Mouse (Mus musculus): ENCODE results near the gene Eya2.
"Not testable (repeated sequence)": the region's sequence is repeated elsewhere in the genome, so short reads cannot be mapped to it uniquely, and the experiment has no call there.

Gene Eya2

DNA sequence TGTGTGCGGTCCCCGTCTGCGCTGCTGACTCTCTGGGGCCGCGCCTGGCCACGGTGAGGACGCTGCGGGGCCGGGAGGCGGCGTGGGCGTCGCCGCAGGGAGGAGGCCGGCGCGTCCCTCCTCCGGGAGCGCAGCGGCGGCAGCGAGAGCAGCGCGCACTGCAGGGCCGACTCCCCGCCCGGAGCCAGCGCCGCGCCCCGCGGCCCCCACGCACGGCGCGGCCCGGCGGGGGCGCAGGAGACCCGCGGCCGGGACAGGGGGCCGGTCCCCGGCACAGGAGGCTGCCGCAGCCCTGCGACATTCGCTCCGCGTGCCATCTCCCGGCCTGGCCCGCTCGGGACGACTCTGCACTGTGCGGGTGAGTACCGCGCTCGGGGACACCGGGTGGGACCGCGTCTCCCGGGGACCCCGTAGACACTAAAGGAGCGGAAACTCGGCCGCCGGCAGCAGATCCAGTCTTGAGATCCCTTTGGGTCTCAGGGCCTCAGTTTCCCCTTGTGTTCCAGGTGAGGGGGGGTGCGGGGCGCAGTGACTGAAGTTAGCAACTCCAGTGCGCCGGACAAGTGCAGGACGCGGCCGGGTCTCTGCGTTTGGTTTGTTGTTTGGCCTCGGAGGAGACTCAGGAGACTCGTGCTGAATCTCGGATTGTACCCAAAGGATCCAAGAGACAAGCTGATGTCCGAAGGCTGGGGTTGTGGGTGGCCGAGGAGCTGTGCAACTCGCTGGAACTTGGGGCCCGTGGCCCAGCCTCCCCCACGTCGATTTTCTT lies at the start of gene Eya2:
TSS of gene Eya2 (plus strand) at position 126 of the 769 bp plus-strand sequence.
- no peak for DNase-seq

DNA sequence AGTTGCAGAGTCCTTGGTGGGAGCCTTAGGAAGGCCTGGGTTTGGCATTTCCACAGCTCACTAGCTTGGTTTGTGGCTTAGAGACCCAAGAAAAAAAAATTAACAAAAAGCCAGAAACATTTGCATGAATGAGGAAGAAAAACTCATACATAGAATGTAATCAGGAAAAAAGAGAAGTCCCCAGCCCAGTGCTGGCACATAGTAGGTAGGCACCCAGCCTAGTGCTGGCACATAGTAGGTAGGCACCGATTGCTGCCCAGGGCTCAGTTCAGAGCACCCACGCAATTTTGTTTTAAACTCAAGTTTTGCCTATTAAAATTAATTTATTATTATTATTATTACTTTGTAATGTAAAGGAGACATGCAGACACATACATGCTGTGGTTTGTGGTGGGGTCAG lies 49.1 kb upstream of the Eya2 start:
- no peak for DNase-seq

DNA sequence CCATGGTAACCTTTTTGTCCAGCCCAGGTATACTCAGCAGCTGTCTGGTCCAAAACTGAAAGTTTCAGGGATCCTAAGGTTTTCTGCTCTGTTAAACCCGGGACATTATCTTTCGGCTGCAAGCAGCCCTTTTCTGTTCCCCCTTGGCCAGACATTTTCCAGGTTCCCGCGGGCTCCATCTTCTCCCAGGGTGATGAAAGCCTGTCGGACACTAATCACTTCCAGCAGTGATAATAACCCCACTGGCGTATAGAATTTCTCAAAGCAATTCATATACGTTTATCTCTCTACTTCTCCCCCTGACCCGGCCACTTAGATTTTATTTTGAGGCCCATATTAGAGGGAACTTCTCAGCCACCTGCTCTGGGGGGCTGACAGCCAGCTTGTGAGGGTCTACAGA lies 48.5 kb upstream of the Eya2 start:
- DNase-seq = no peak

GRCm38 (mm10) chr2:165547410-165547809 lies 47.4 kb upstream of the Eya2 start:
- DNase-seq = no peak

GRCm38 (mm10) chr2:165548627-165549026 lies 46.2 kb upstream of the Eya2 start:
- DNase-seq = no peak

GRCm38 (mm10) chr2:165550410-165550809 lies 44.4 kb upstream of the Eya2 start:
- DNase-seq = not testable (repeated sequence)

GRCm38 (mm10) chr2:165554066-165554465 lies 40.8 kb upstream of the Eya2 start:
- no peak for DNase-seq

DNA sequence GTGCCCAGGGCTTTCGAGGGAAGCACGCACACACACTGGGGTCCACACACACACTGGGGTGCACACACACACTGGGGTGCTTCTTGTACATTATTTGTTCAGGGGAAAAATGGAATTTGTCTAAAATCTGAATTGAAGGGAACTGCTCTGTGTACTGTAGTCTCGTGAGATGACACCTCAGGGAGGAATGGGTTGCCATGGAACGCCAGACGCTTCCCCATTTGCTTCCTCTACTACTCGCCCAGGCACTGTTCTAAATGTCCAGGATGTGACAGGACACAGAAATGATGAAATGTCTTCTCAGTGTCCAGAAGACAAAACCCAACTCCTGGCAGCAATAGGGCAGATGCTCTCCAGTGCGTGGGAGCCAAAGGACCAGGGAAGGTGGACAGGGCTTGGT lies 37.6 kb upstream of the Eya2 start:
- DNase-seq = no peak

GRCm38 (mm10) chr2:165558916-165559315 lies 35.9 kb upstream of the Eya2 start:
- DNase-seq = no peak

DNA sequence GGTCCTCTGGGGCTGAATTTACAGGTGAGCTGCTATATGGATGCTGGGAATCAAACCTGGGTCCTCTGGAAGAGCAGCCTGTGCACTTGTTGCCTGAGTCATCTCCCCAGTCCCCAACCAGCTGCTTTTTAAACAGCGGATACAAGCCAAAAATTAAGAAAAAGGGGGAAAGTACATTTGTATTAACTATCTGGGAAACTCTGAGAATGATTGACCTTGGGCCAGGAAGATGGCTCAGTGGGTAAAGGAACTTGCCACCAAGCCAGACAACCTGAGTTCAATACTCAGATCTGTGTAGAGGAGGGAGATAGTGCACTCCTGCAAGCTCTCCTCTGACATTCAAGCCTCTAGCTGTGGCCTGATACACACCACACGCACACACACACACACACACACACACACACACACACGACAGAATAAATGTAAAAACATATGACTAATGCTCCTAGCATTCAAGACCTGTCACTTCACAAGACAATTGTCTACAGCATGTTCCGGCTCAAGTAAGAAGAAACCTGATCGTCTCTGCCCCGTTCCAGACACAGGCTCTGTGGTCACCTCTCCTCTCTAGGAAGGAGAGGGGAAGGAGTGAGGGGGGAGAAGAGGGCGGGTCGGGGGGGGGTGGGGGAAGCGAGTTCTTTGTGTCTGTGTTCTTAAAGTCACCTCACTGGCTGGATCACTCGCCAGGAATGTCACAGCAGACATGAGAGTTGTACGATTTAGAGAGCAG lies 35.2 kb upstream of the Eya2 start:
- no peak for DNase-seq

- DNase-seq = no peak
Measured at GRCm38 (mm10) chr2:165561861-165562260, 33.0 kb upstream of the Eya2 start.

DNA sequence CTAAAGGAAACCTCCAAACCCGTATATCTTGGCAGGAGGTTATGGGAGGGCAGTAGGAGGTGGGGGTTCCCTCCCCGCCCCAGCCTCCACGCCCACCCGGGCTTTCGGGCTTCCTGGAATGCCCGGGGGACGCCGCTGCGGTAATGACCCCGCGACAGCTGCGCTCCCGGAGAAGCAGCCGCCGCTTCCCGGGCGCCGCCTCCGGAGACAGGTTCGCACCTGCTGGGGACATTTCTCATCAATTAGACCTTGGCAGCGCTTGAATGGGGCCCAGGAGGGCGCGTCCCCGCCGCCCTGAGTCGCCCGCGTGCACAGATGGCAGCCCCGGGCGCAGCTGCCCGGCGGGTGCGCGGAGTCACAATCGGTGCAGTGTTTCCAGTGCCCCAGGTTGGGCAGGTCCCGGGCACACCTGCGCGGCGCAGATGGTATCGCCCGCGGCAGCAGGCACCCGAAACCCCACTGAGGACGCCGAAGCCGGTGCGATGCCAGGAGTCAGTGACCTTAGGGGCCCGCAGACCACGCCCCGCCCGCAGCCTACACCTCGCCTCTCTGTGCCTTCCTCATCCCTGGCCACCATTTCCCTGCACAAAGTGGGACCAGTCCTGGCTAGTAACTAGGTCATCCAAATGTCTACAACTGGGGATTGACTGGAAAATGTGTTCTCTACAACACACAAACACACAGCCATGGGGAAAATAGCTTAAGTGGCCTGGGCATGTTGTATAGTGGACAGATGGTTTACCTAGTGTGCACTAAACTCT lies 31.4 kb upstream of the Eya2 start:
- DNase-seq = no peak

DNA sequence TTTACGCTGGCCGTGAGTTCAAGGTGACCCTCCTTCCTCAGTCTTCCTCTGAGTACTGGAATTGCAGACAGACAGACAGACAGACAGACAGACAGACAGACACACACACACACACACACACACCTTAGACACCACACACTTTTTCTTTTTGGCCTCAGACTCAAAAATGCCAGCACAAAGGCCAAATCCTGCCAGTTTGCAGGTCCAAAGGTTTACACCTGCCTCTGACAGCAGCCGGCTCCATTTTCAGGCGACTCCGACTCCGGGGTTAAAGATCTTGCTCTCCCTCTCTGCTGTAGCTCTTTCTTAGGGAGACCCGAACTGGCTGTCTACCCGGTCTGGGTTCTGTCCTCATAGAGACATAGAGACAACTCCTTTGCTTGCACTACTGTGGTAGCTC lies 30.7 kb upstream of the Eya2 start:
- DNase-seq = no peak

DNA sequence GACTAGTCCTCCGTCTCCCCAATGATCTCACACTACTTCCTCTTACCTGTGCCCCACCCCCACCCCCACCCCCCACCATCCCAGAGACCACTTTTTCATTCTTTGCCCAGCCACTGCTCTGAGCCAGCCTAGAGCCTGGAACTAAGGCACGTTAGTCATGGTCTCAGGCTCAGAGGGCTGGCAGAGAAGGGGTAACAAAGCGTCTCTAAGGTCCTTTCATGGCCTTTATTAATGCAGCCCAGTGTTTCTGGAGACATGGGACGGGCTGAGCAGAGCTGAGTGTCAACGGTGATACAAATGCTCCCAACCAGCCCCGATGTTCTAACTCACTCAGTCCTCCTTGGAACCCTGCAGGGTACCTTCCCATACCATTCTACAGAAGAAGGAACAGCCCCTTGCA lies 30.2 kb upstream of the Eya2 start:
- no peak for DNase-seq

DNA sequence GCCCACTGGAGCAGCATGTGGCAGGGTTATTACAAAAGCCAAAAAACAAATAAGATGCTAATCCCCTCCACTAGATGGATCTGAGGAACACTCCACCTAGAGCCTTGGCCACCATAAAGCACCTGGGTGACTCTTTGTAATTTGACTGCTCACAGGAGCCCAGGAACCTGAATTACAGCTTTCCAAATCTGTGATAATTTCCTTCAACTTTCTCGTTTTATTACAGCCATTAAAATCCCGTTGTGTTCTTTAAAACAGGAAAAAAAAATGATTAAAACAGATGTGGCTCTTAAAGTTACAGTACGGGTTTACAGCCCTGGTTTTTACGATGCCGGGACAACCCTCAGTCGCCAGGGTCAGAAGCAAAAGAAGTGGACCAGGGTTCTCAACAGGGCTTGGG lies 27.9 kb upstream of the Eya2 start:
- no peak for DNase-seq

GRCm38 (mm10) chr2:165567820-165568219 lies 27.0 kb upstream of the Eya2 start:
- no peak for DNase-seq

DNA sequence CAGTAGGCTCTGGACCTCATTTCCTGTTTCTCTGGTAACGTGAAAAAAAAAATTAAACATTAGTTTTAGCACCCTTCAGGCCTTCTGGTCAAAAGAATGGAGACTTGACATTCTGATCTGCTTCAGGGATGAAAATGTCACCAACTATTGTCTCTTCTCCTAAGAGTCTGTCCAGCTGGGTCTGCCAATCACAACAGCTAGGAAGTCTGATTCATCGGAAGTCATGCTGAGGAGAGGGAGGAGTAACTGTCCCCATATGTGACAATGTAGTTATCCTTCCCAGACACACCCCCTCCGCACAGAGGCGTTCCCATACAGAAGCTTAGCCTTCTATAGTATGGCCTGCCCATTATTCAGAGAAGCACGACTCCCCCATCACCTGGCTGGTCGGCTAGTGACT lies 25.9 kb upstream of the Eya2 start:
- no peak for DNase-seq

DNA sequence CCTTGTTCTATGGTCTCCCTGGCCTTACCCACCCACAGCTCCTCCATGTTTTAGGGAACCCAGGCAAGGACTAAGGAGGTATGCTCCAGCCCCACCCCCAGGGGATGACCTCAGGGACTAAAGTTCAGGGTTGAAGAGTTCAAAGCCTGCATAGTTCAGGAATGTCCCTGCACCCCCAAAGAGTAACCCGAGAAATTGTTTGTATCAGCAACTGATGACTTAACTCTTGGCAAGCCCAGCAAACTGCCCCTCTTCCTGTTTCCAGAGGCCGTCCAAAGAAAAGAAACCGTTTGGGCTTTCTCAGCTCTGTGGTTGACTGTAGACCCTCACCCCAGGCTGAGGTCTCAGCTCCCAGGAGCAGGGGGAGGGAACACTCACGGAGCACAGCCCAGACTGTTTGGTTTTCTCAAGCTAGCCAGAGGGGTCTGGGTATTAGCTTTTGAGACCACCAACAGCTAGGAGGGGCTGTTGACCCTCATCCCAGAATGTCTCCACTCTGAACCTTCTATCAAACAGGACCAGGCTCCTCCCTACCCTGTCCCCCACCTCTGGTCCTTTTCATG lies 23.5 kb upstream of the Eya2 start:
- no peak for DNase-seq

GRCm38 (mm10) chr2:165583044-165583443 lies 11.8 kb upstream of the Eya2 start:
- DNase-seq = no peak

DNA sequence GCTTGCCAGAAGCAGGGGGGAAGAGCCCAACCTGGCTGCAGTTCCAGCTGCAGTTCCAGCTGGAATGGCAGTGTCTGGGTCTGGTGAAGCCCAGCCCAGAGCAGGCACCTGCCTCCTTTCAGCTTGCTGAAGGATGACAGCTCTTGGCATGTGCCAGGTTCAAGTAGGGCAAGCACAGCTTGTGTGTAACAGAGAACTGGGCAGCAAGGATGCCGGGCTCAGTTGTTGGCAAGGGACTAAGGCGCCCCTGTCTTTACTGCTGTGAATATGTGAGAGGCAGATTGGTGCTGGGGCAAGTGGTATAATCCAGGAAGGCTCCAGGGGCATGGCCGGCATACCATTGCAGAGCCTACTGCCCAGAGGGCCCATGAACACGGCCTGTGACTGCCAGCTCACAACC lies 11.3 kb upstream of the Eya2 start:
- no peak for DNase-seq

DNA sequence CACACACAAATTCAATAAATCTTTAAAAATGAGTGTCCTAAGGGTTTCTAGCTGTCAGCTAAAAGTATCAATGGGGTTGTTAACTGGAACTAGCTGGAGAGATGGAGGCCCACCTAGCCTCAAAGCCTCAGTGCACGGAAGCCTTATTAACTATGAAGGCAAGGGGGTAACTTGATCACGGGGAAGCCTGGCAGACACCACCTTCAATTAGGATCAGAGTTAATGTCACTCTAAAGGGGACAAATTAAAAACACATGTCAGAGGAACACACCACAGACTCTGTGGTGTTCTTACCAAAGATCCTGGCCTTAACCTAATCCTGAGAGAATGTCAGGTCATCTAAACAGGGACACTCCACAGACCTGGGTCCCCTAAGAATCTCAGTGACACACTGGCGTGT lies 10.3 kb upstream of the Eya2 start:
- no peak for DNase-seq

- DNase-seq = no peak
Measured at GRCm38 (mm10) chr2:165590742-165591141, 4.1 kb upstream of the Eya2 start.

GRCm38 (mm10) chr2:165593763-165594162 lies 1.1 kb upstream of the Eya2 start:
- DNase-seq = no peak

All from spleen, adult 18-20 months (tissue).